Mouse (Mus musculus) frontal cortex, adult 2 months (tissue): ENCODE data around the gene Pex14. TPM values are rescaled to one million over a fixed set of nuclear protein-coding genes. Genes with fewer than 3 reads are reported as not detected.
"Not testable (repeated sequence)": the region's sequence is repeated elsewhere in the genome, so short reads cannot be mapped to it uniquely, and the experiment has no call there.

Experiments used
- DNase-seq, 2 experiments: peaks; one replicate each; pipeline ENCODE4 v3.0.0; 2022; ENCODE audit warnings: low spot score in 1 of 2; ENCODE audit errors: extremely low spot score in 1 of 2
- polyA plus RNA-seq: library from polyadenylated mRNA; depleted of rRNA; stranded (reverse); fragments of >200 nt; gene quantifications from 2 replicates; pipeline ENCODE4 v1.2.3, GENCODE M21; 2012

The Pex14 gene
- polyA plus RNA-seq, 1 experiment: 42.5 TPM

GRCm38 (mm10) chr4:149119978-149120562 lies 20.4 kb upstream of the Pex14 start:
- DNase-seq: not testable (repeated sequence)

DNA sequence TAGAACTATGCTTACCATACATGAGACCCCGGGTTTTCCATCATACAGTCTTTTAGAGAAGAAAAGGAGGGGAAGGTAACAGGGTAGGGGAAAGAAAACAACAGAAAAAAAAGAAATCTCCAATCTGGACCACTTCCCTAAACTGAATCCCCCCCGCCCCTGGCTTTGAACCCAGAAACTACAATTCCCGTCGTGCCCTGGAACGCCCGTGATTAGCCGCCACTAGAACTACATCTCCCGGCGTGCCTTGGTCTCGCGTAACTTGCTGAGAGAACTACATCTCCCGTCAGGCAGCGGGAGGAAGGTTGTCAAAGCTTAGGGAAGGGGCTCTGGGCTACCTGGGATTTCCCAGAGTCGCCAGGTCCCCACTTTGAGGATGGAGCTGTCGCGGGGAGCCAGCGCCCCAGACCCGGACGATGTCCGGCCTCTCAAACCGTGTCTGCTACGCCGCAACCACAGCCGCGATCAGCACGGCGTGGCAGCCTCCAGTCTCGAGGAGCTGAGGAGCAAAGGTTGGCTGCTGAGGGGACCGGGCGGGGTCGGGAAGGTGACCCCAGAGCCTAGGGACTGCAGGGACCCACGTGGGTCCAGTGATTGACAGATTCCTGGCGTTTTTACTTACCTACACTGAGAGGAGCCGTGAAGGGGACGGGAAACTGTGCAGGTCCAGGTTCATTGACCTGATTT lies 4.3 kb upstream of the Pex14 start, which contains the start of gene Dffa:
Dffa (plus strand) TSS at position 272 of the 687 bp plus-strand sequence.
- peak; percentile 92 to 95 for DNase-seq

GRCm38 (mm10) chr4:149101456-149101855 lies 1.8 kb upstream of the Pex14 start:
- DNase-seq: no peak

GRCm38 (mm10) chr4:149100449-149100848 lies 773 bp upstream of the Pex14 start:
- DNase-seq: not testable (repeated sequence)

GRCm38 (mm10) chr4:149098571-149098970 lies 1.1 kb downstream of the Pex14 start:
- DNase-seq: no peak

- DNase-seq: no peak
Measured at GRCm38 (mm10) chr4:149097956-149098355, 1.7 kb downstream of the Pex14 start.

GRCm38 (mm10) chr4:149091364-149091763 lies 8.3 kb downstream of the Pex14 start:
- no peak for DNase-seq

DNA sequence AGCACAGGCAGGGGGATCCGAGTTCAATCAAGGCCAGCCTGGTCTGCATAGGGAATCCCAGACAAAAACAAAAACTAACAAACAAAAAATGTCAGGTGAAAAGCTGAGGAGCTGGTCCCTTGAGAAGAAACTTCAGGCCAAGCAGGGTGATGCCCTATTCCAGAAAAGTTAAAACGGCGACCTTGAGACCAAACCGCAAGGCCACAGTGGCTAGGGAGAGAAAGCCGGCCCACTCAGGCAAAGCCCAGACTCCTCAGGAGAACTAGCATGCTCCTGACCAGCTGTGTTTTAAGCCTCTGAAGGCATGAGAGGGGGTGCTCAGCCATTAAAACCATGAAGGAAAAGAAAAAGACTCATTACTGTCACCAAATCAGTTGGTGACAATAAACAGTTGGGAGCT lies 14.3 kb downstream of the Pex14 start:
- no peak for DNase-seq

GRCm38 (mm10) chr4:149081528-149081927 lies 18.1 kb downstream of the Pex14 start:
- DNase-seq: no peak

- no peak for DNase-seq
Measured at GRCm38 (mm10) chr4:149080111-149080510, 19.6 kb downstream of the Pex14 start.

DNA sequence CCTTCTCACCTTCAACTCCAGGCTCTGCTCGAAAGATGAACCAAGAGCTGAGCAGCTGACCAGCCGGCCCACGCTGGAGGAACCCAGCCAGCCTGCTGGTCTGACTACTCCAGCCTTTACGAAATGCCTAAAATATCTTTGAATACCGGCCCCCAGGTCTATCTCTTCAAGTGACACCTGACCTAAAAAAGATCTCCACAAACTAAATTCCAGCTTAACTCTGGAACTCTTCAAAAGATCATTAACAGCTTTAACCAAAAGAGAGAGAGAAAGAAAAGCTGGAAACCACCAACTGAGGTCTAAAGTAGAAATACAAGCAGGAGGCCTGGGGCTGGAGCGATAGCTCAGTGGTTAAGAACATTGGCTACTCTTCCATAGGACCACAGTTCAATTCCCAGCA lies 20.0 kb downstream of the Pex14 start:
- DNase-seq: no peak

GRCm38 (mm10) chr4:149078261-149078660 lies 21.4 kb downstream of the Pex14 start:
- no peak for DNase-seq

GRCm38 (mm10) chr4:149075871-149076575 lies 23.7 kb downstream of the Pex14 start:
- DNase-seq: peak; percentile 75 to 80

DNA sequence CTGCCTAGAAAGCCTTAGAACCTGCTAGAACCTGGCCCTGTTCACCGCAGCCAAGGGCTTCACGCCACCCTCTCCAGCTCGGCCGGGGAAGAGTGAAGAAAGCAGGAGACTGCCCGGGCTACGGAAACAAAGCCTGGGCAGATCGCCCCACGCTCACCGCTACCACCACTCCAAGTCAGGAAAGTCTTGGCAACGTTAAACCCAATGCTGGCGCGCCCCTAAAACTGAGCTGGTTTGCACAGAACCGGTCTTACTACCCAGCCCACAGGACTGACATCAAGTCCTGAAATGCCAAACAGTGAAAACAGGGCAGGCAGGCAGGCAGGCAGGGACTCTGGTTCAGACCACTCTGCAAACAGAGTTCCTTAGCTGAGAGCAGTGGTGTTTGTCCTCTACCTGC lies 24.6 kb downstream of the Pex14 start:
- DNase-seq: no peak

DNA sequence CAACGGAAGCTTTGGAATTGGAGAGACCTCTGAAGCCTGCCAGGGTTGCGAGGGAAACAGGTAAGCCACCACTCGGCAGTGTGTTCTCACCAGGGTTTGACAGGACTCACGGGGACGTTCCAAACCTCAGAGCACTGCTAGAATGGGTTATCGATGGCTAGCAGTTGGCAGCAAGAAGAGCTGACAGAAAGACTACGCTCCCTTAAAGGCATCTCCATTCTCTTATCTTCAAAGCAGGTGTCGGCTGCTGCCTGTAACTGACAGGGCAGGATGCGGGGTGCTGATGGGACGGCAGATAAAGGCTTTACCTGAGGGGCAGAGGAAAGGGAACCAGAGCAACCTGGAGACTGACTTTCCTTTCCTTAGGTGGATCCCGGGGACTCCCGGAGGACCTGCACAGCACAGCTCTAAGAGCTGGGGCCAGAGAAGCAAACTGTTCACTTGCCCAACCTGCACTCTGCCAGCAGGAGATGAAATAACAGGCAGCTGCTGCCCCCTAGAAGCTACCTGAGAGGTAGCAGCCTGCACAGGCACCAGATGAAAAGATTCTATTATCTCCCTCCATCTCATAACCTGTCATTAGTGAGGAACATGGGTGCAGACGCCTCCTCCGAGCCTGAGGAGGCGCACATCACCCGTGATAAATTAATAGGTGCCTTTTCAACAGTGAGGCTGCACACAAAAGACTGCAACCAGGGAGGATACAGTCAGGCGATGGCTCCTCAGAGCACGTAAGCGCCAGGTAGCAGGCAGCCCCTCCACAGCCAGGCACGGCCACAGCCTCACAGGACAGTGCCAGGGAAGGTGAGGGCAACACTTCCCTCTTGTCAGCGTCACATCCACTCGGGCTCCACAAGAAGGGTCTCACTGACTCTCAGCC lies 32.8 kb downstream of the Pex14 start:
- no peak for DNase-seq

DNA sequence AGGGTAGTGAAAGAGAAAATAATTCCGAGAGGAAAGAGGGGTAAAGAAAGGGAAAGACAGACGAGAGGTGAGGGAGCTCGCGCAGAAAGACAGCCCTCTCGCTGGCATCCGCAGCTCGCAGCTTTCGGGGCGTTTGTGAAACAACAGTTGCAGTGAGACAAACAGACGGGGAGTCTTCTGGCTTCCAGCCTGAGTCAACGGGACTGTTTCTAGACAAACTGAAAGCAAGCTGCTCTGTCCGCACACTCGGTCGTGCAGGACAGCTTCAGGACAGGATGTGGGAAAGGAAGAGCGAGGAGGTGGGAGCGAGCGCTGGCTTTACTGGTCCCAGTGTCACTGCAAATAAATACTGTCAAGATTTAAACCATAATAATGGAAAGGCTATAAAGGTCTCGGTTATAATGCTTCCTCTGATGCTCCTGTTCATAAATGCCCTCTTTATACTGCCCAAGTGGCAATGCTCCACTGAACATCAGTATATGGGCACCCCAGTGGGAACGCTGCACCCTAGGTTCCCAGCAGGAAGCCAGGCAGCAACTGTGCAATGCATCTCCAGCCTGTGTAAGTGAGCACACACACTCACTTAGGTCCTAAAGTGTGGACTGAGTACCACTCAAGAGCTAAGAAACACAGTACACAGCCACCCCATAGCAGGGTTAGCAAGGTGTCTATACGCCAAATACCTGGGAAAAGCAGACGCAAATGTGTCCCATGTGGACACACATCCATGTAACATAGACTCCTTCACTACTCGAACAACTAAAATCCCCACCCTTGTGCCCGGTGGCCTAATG lies 35.4 kb downstream of the Pex14 start:
- DNase-seq: no peak

- DNase-seq: no peak
Measured at GRCm38 (mm10) chr4:149062406-149063318, 37.0 kb downstream of the Pex14 start.

- no peak for DNase-seq
Measured at GRCm38 (mm10) chr4:149061432-149061718, 38.3 kb downstream of the Pex14 start.
